Mouse (Mus musculus): ENCODE data around the gene Vmn1r219. TPM values are rescaled to one million over a fixed set of nuclear protein-coding genes. Genes with fewer than 3 reads are reported as not detected.
"Not testable (repeated sequence)": the region's sequence is repeated elsewhere in the genome, so short reads cannot be mapped to it uniquely, and the experiment has no call there.

Gene Vmn1r219
- not detected in 2 replicates for polyA plus RNA-seq (2015; fragmentation: Nextera tagmentation; extraction: Ambion mirVana)

DNA sequence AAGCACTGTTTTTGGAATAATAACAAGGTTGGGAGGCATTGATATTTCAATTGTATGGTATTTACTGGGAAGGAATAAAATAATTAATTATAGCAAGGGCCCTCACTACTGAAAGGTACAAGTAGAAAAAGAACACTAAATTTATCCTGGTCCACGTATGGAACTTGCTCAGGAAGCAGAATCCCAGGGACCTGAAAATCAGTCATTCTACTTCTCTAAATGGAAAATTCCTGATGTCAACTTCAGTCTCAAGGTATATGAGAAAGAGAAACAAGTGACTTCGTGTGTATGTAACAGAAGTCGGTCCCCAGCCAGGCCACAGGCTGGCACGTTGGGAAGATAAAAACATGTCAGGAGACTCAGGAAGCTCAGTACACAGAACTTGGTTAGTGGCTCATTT lies at the start of gene Vmn1r219:
Gene Vmn1r219 (plus strand): TSS at position 301 of the 400 bp plus-strand sequence.
- ATAC-seq (ENCODE audit: low FRiP score, low read depth): no peak
- no peak within 1 kb of the TSS for H3K9ac ChIP-seq
- H3K4me2 ChIP-seq (replicated peaks): no peak within 1 kb of the TSS
- no peak within 1 kb of the TSS for H3K27ac ChIP-seq
- WGBS: 80% methylated on average over 4 of the region's 4 CpGs
- no peak within 1 kb of the TSS for H3K4me3 ChIP-seq
- no peaks in the 10 kb centered on the region for H3K36me3 ChIP-seq
- no peaks in the 10 kb centered on the region; the same call in 1 of the 2 replicates for H3K4me1 ChIP-seq
- H3K9me3 ChIP-seq: no peaks in the 10 kb centered on the region
- H3K27me3 ChIP-seq: no peaks in the 10 kb centered on the region

DNA sequence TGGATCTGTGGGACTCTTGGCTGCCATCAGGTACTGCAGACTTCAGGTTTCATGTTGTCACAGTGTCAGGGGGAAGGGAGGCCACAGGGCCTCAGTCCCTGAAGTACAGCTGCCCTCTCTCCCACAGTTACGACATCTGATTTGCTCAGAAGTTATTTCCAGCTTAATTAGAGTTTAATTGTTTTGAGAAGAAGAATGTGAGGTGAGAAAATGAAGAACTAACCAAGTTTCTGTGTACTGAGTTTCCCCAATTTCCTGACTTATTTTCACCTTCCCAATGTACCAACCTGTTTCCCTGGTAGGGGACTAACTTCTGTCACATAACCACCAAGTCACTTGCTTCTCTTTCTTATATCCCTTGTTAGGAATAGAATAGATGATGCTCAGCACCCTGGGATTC lies 41.0 kb upstream of the Vmn1r219 start, which contains the start of gene Vmn1r217:
Gene Vmn1r217 (minus strand): TSS at position 101 of the 400 bp plus-strand sequence.
- H3K36me3 ChIP-seq; H3K9me3 ChIP-seq; H3K9ac ChIP-seq; H3K4me2 ChIP-seq (replicated peaks); H3K27me3 ChIP-seq; H3K4me1 ChIP-seq; H3K27ac ChIP-seq; H3K4me3 ChIP-seq; ATAC-seq (ENCODE audit: low FRiP score, low read depth): not testable (repeated sequence)
- WGBS: 68% methylated on average over 1 of the region's 1 CpGs

GRCm38 (mm10) chr13:23120611-23121010 lies 38.5 kb upstream of the Vmn1r219 start:
- no peaks in the 10 kb centered on the region for H3K27me3 ChIP-seq
- no peak overlapping the region for H3K4me2 ChIP-seq (replicated peaks)
- WGBS: 94% methylated on average over 2 of the region's 2 CpGs
- H3K27ac ChIP-seq: no peak overlapping the region
- H3K4me3 ChIP-seq: no peak overlapping the region
- ATAC-seq (ENCODE audit: low FRiP score, low read depth): no peak
- H3K36me3 ChIP-seq: no peaks in the 10 kb centered on the region
- H3K9ac ChIP-seq: no peak overlapping the region
- no peaks in the 10 kb centered on the region for H3K4me1 ChIP-seq
- H3K9me3 ChIP-seq: no peaks in the 10 kb centered on the region

- Histone ChIP-seq H3K9me3 (no peaks in the 10 kb centered on the region), H3K27ac (no peak within 1 kb of the TSS)
- WGBS: 68% methylated on average over 3 of the region's 3 CpGs
These were observed 26.0 kb upstream of the Vmn1r219 start, which contains the start of gene Vmn1r218 for GRCm38 (mm10) chr13:23133099-23133498. Gene Vmn1r218, plus strand, starts transcription at chr13:23133155.

DNA sequence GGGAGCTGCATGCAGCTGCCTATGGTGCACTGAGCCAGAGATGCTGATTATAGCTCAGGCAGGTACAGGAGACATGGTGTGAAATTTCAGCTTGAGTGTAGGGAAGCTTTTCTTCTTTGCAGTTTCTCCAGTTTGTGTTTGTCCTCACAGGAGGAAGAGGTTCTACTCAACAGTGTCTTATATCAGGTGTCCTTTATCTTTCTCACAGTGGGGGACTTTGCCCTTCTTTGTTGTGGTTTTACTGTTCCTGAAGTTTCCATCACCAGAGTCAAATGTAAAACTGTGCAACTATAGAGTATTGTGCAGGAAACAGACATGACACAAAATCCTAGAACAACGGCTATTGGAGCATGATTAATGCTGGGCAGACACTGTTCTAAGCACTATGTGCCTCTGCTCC lies 25.6 kb upstream of the Vmn1r219 start:
- no peak for ATAC-seq (ENCODE audit: low FRiP score, low read depth)
- Histone ChIP-seq H3K9me3 (no peaks in the 10 kb centered on the region), H3K9ac (no peak overlapping the region), H3K27me3 (no peaks in the 10 kb centered on the region), H3K36me3 (no peaks in the 10 kb centered on the region), H3K4me1 (no peaks in the 10 kb centered on the region), H3K4me2 (replicated peaks) (no peak overlapping the region), H3K27ac (no peak overlapping the region), H3K4me3 (no peak overlapping the region)
- WGBS: 64% methylated on average over 1 of the region's 1 CpGs

More at GRCm38 (mm10) chr13:23133099-23133498, 26.0 kb upstream of the Vmn1r219 start, which contains the start of gene Vmn1r218:
- Histone ChIP-seq H3K27me3 (no peaks in the 10 kb centered on the region), H3K4me1 (no peaks in the 10 kb centered on the region), H3K4me3 (no peak within 1 kb of the TSS), H3K4me2 (replicated peaks) (no peak within 1 kb of the TSS), H3K9ac (no peak within 1 kb of the TSS), H3K36me3 (no peaks in the 10 kb centered on the region)
- no peak for ATAC-seq (ENCODE audit: low FRiP score, low read depth)

DNA sequence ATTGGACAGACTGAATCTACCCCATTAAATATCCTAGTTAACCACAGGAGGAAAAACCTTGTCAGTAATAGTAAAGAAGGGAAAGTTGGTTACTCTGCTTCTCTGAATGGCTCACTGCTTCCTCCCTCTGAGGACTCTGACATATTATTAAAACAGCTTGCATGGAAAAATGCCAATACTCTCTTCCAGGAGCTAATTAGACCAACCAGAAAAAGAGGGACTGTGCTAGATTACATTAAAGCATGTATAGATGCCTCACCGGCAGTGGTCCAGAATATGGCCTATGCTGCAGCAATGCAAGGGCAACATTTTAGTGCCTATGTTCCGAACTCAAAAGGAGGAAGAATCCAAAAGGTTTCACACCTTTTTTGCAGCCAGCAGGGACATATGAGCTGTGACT lies 20.2 kb upstream of the Vmn1r219 start:
- Histone ChIP-seq H3K9ac (no peak overlapping the region), H3K36me3 (no peaks in the 10 kb centered on the region), H3K9me3 (no peaks in the 10 kb centered on the region), H3K27ac (no peak overlapping the region), H3K4me2 (replicated peaks) (no peak overlapping the region), H3K4me3 (no peak overlapping the region), H3K27me3 (no peaks in the 10 kb centered on the region), H3K4me1 (no peaks in the 10 kb centered on the region)
- no peak for ATAC-seq (ENCODE audit: low FRiP score, low read depth)
- 78% methylated on average over 2 of the region's 2 CpGs for WGBS

GRCm38 (mm10) chr13:23157848-23158247 lies 1.3 kb upstream of the Vmn1r219 start:
- Histone ChIP-seq H3K4me1 (no peaks in the 10 kb centered on the region; the same call in 1 of the 2 replicates), H3K27ac (no peak overlapping the region), H3K4me3 (no peak overlapping the region), H3K9me3 (no peaks in the 10 kb centered on the region), H3K9ac (no peak overlapping the region), H3K4me2 (replicated peaks) (no peak overlapping the region), H3K27me3 (no peaks in the 10 kb centered on the region), H3K36me3 (no peaks in the 10 kb centered on the region)
- no peak for ATAC-seq (ENCODE audit: low FRiP score, low read depth)
- 62% methylated on average over 3 of the region's 3 CpGs for WGBS

GRCm38 (mm10) chr13:23166471-23166870 lies 7.4 kb downstream of the Vmn1r219 start:
- H3K4me3 ChIP-seq; H3K4me1 ChIP-seq; H3K36me3 ChIP-seq; H3K9ac ChIP-seq; H3K9me3 ChIP-seq; H3K4me2 ChIP-seq (replicated peaks); ATAC-seq (ENCODE audit: low FRiP score, low read depth); H3K27me3 ChIP-seq; H3K27ac ChIP-seq: not testable (repeated sequence)
- 86% methylated on average over 4 of the region's 4 CpGs for WGBS

DNA sequence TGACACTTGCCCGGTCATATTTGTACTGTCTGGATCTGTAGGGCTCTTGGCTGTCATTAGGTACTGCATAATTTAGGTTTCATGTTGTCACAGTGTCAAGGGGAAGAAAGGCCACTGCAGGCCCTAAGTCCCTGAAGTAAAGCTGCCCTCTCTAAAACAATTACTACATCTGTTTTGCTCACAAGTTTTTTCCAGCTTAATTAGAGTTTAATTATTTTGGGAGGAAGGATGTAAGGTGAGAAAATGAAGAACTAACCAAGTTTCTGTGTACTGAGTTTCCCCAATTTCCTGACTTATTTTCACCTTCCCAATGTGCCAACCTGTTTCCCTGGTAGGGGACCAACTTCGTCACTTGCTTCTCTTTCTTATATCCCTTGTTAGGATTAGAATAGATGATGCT lies 28.8 kb downstream of the Vmn1r219 start, which contains the start of gene Vmn1r220:
Gene Vmn1r220 (minus strand): TSS at position 101 of the 400 bp plus-strand sequence.
- H3K4me1 ChIP-seq: no peaks in the 10 kb centered on the region
- no peak for ATAC-seq (ENCODE audit: low FRiP score, low read depth)
- no peak within 1 kb of the TSS for H3K9ac ChIP-seq
- no peak within 1 kb of the TSS for H3K4me3 ChIP-seq
- no peak within 1 kb of the TSS for H3K27ac ChIP-seq
- no peaks in the 10 kb centered on the region for H3K36me3 ChIP-seq
- 87% methylated on average over 2 of the region's 2 CpGs for WGBS
- H3K9me3 ChIP-seq: no peaks in the 10 kb centered on the region
- no peaks in the 10 kb centered on the region for H3K27me3 ChIP-seq
- no peak within 1 kb of the TSS for H3K4me2 ChIP-seq (replicated peaks)

GRCm38 (mm10) chr13:23203885-23204284 lies 44.8 kb downstream of the Vmn1r219 start:
- WGBS: 81% methylated on average over 1 of the region's 1 CpGs
- not testable (repeated sequence) for H3K27me3 ChIP-seq; H3K4me3 ChIP-seq; ATAC-seq (ENCODE audit: low FRiP score, low read depth); H3K4me2 ChIP-seq (replicated peaks); H3K9me3 ChIP-seq; H3K9ac ChIP-seq; H3K27ac ChIP-seq; H3K36me3 ChIP-seq; H3K4me1 ChIP-seq

- WGBS: 84% methylated on average over 2 of the region's 2 CpGs
These were observed 54.7 kb downstream of the Vmn1r219 start, which contains the start of gene Vmn1r221 for GRCm38 (mm10) chr13:23213827-23214226. Gene Vmn1r221, plus strand, starts transcription at chr13:23214127.

More at GRCm38 (mm10) chr13:23213827-23214226, 54.7 kb downstream of the Vmn1r219 start, which contains the start of gene Vmn1r221:
- H3K36me3 ChIP-seq; H3K27ac ChIP-seq; H3K4me1 ChIP-seq; H3K4me3 ChIP-seq; H3K9me3 ChIP-seq; H3K9ac ChIP-seq; H3K27me3 ChIP-seq; H3K4me2 ChIP-seq (replicated peaks); ATAC-seq (ENCODE audit: low FRiP score, low read depth): not testable (repeated sequence)

Data from limb, embryonic 13.5 days (tissue).